Mouse (Mus musculus) right cerebral cortex, adult 18-20 months (tissue): ENCODE measurements around the gene Pde4b.
A peak's percentile ranks its signal among the peaks of the same experiment; 100 is the strongest.

ENCODE experiments used
- DNase-seq: peaks from one replicate; pipeline ENCODE4 v3.0.0; 2022; ENCODE audit warnings: mixed read lengths

Pde4b gene

GRCm38 (mm10) chr4:102582963-102583362 is 495.6 kb downstream of the Pde4b start:
- no peak for DNase-seq

GRCm38 (mm10) chr4:102583469-102583868 is 496.1 kb downstream of the Pde4b start:
- DNase-seq = no peak

- no peak for DNase-seq
Measured at GRCm38 (mm10) chr4:102584601-102585265, 497.4 kb downstream of the Pde4b start.

- DNase-seq = no peak
Measured at GRCm38 (mm10) chr4:102585541-102585940, 498.2 kb downstream of the Pde4b start.

GRCm38 (mm10) chr4:102586787-102587186 is 499.4 kb downstream of the Pde4b start:
- DNase-seq = no peak

GRCm38 (mm10) chr4:102588668-102589455 is 501.5 kb downstream of the Pde4b start:
- DNase-seq = peak; percentile 79

- peak; percentile 72 for DNase-seq
Measured at GRCm38 (mm10) chr4:102589537-102590031, 502.2 kb downstream of the Pde4b start.

- peak; percentile 67 for DNase-seq
Measured at GRCm38 (mm10) chr4:102591798-102592197, 504.5 kb downstream of the Pde4b start.

GRCm38 (mm10) chr4:102592541-102592940 is 505.2 kb downstream of the Pde4b start:
- no peak for DNase-seq

GRCm38 (mm10) chr4:102593631-102594030 is 506.3 kb downstream of the Pde4b start:
- no peak for DNase-seq

- DNase-seq = no peak
Measured at GRCm38 (mm10) chr4:102594506-102594905, 507.2 kb downstream of the Pde4b start.

- DNase-seq = no peak
Measured at GRCm38 (mm10) chr4:102603968-102604367, 516.6 kb downstream of the Pde4b start.

GRCm38 (mm10) chr4:102605231-102605630 is 517.9 kb downstream of the Pde4b start:
- DNase-seq = no peak

- no peak for DNase-seq
Measured at GRCm38 (mm10) chr4:102605722-102606341, 518.5 kb downstream of the Pde4b start.

GRCm38 (mm10) chr4:102606825-102607224 is 519.5 kb downstream of the Pde4b start:
- DNase-seq = no peak

- DNase-seq = peak; percentile 66
Measured at GRCm38 (mm10) chr4:102607744-102608416, 520.5 kb downstream of the Pde4b start.

- no peak for DNase-seq
Measured at GRCm38 (mm10) chr4:102612596-102612995, 525.3 kb downstream of the Pde4b start.

GRCm38 (mm10) chr4:102617774-102618173 is 530.4 kb downstream of the Pde4b start:
- DNase-seq = no peak

- DNase-seq = no peak
Measured at GRCm38 (mm10) chr4:102618609-102619008, 531.3 kb downstream of the Pde4b start.

- DNase-seq = no peak
Measured at GRCm38 (mm10) chr4:102620179-102620910, 533.0 kb downstream of the Pde4b start.

- DNase-seq = no peak
Measured at GRCm38 (mm10) chr4:102621120-102621519, 533.8 kb downstream of the Pde4b start.

GRCm38 (mm10) chr4:102622977-102623376 is 535.6 kb downstream of the Pde4b start:
- DNase-seq = no peak
